Mouse (Mus musculus) urinary bladder, adult 18-20 months (tissue): ENCODE data around the gene Evpl.
"Not testable (repeated sequence)": the region's sequence is repeated elsewhere in the genome, so short reads cannot be mapped to it uniquely, and the experiment has no call there.

Source experiments
- DNase-seq, 2 experiments: peaks; one replicate each; pipeline ENCODE4 v3.0.0; 2022; ENCODE audit warnings: low spot score in 2 of 2, mixed read lengths in 2 of 2

The Evpl gene

DNA sequence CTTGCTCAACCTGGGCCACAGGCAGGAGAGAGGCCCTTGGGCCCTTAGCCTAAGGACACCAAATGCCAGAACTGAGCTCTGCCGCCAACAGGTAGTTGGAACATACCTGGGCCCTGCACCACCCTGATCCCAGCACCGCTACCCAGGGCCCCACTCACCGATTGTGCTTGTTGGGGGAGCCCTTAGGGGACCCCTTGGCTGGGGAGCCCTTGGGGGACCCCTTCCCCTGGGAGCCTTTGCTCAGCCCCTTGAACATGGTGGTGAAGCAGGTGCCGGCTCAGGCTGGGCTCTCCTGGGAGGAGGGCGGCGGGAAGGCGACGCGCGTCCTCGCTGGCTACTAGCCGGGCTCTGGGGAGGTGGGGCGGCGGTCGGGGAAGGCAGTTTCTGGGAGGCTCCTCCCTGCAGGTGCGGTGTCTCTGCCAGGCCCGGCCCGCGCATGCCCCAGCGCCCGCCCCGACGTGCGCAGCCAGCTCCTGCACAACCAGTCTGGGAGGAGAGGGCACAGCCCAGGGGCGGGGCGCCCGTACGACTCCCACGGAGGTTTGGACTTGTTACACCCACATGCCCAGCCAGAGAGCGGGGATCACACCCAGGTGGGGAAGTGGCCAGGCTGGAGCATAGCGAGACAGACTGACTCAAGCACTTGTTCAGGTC, at the start of gene Evpl:
Evpl (minus strand) TSS at position 336 of the 654 bp plus-strand sequence.
- peak; percentile 81 to 94 for DNase-seq

- DNase-seq: no peak
Observed at GRCm38 (mm10) chr11:116287351-116287750, 49.5 kb upstream of the Evpl start.

GRCm38 (mm10) chr11:116285770-116286191, 47.9 kb upstream of the Evpl start:
- no peak for DNase-seq

- no peak for DNase-seq
Observed at GRCm38 (mm10) chr11:116283982-116284381, 46.1 kb upstream of the Evpl start.

- no peak for DNase-seq
Observed at GRCm38 (mm10) chr11:116282912-116283521, 45.1 kb upstream of the Evpl start.

- no peak for DNase-seq
Observed at GRCm38 (mm10) chr11:116282089-116282488, 44.2 kb upstream of the Evpl start.

DNA sequence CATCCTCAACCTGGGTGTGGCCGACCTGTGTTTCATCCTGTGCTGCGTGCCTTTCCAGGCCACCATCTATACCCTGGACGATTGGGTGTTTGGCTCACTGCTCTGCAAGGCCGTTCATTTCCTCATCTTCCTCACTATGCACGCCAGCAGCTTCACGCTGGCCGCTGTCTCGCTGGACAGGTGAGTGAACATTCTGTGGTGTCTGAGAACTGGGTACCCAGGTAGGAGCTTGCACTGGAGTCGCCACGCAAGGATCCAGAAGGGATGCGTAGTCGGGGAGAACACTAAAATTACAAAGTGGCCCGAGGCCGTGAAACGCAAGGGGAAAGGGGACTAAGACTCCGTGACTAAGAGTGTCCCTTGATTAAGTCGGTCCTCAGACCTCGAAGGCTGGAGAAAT, 43.8 kb upstream of the Evpl start:
- no peak for DNase-seq

DNA sequence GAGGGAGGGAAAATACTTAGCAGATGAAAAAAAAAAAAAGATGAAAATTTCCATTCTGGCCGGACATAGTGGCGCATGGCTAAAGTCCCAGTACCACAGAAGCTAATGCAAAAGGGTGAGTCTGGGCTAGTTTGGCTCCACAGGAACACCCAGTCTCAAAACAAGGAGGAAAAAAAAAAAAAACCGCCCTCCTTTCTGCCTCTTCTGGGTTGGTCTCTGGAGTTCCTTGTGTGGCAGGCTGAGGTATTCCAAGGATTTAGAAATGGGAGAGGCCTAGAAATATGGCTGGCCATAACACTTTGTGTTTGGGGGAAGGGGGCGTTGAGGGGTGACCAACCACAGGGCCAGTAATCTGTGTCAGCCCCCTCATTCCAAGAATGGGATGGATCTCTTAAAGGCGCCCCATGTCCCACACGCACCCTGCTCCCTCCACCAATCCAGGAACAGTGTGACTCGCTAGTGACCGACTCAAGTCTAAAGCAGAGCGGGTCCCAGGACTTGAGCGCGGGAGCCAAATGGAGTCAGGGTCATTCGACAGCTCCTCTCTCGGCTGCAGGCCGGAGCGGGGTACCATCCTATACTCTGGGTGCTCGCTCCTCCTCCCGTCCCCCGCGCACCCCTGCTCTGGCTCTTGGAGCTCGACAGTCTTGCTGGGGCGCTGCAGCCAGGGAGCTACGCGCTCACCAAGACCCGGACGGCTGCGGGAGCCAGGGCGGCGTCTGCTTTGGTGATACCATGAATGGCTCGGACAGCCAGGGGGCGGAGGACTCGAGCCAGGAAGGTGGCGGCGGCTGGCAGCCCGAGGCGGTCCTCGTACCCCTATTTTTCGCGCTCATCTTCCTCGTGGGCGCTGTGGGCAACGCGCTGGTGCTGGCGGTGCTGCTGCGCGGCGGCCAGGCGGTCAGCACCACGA, 43.1 kb upstream of the Evpl start, which contains the start of gene Galr2:
Galr2 (plus strand) TSS at position 189 of the 913 bp plus-strand sequence.
- DNase-seq: no peak

DNA sequence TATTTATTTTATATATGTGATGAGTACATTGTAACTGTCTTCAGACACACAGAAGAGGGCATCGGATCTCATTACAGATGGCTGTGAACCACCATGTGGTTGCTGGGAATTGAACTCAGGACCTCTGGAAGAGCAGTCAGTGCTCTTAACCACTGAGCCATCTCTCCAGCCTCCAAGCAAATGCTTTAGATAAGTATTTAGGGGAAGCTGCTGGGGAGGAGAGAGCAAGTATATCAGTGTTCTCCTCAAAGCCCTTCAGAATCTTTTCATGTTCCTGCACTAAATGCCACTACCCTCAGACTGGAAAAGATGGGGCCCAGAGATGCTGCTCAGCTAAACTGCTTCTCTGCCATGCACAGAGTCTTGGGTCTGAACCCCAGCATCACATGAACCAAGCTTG, 39.3 kb upstream of the Evpl start:
- not testable (repeated sequence) for DNase-seq

DNA sequence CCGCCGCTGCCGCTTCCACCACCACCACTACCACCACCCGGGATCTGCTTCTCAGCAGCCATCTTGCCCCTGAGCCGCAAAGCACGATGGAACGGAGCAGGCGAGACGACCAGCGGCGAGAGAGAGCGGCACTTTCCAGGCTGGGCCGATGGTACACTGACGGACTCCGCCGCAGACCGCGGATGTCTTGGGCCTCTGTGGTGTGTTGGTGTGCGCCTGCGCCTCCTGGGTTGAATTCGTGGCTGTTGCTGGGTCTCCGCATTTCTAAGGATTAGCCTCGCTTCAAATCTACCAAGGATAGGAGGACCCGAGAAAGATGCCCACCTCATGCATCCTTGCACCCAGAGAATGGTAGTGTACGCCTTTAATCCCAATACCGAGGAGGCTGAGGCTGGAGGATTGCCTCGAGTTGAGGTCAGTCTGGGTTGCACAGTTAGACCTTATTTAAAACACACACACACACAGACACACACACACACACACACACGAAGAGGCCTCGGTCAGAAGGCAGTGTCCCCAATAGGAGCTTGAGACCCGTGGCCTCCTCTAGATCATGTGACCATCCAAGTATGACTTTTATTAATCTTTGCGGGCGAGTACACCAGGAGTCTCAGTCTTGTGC, 36.3 kb upstream of the Evpl start, which contains the start of gene Srp68:
Srp68 (minus strand) TSS at position 173 of the 622 bp plus-strand sequence.
- DNase-seq: peak; percentile 91

DNA sequence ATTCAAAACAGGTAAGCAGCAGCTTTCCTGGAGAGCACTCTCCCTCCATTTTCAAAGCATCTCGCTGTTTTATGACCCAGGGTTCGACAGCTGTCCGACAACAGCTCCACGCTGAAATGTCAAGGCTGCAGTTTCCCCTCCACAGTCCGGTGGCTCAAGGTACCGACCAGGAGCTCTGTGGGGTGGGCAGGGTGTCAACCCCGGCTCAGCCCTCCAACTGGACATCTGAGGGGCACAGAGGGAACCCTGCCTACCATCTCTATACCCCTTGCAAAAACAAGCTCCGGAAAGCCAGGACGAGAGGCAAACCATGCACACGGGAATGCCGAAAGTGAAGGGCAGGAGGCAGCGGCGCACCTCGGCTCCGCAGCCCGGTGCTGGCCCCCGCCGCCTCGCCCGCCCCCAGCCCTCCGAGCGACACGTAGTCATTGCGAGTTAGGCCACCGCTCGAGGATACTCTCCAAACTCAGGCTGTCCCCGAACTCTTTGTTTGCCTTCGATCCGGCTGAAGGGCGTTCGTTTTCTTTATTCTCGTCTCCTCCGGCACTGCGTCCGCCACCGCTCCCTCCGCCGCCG, 35.7 kb upstream of the Evpl start:
- DNase-seq: no peak

DNA sequence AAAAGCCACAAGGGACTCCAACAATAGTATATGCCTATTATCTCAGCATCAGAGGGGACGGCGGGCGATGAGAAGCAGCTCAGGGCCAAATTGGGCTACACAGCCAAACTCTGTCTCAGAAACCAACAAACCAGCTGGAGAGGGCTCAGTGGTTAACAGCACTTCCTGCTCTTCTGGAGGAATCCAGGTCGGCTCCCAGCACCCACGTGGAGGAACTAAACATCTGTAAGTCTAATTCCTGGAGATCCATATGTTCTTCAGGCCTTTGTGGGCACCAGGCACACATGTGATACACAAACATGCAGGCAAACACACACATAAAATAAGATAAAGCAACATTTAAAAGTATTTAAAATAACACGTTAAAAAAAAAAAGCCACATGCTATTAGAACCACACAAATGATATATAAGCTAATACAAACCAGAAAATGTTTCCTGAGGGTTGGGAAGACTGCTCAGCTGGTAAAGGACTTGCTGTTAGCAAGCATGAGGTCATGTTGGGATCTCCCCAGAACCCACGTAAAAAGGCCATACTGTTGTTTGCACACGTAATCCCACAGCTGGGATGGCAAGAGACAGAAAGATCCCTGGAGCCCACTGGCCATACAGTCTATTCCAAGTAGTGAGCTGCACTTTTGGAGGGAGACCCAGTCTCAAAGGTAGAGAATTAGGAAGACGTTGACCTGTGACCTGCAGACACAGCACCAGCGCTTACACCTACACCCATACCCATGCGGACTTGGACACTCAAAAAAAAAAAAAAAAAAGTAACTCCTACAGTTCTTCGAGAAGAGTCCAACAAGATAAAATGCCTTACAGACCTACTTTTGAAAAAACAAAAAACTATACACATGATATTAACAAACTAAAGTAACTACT, 35.0 kb upstream of the Evpl start:
- DNase-seq: no peak

DNA sequence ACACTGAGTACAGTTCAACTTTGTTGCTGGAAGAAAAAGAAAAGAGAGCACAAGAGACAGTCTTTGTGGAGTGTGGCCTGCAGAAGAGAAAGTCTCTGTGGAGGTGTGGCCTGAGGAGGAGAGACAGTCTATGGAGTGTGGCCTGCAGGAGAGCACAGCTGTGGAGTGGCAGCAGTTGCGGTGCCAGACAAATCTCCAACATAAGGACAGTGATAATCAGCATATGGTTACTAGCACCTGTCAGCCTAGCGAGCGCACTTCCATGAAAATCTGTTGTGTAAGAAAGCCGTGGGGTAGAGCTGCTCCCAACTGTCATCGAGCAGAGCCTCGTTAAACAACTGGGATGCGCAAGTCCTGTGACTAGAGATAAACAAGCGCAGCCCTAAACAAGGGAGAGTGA, 31.7 kb upstream of the Evpl start:
- no peak for DNase-seq

DNA sequence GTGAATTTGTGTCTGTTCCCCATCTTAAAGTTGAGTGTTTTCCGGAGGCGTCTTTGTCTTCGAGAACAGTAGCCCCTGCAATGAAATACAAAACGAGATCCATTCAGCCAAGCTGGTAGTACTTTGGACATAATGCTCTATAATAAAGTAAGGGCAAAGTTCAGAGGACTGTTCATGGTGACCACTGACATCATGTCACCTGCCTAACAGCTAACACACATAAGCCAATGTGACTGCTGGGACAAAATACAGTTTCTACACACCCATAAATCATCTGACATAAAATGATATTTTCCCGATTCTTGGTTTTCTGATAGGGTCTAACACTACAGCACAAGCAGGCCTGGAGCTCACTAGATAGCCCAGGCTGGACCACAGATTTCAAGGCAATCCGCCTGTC, 30.4 kb upstream of the Evpl start:
- no peak for DNase-seq

DNA sequence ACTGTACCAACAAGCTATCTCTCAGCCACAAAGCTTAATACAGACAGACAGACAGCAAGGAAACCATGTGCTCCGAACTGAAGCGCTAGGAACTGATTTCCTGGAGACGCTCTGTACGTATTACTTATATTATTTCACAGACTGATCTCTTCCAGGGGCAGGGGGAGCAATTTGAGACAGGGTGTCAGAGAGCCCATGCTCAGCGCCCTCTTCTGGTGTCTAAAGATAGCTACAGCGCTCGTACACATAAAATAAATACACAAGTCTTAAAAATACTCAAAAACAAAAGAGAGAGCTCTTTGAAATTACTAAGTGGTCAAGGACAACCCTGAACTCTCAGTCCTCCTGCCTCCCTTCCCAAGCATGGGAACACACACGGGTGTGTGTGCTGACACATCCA, 29.8 kb upstream of the Evpl start:
- no peak for DNase-seq

- DNase-seq: no peak
Observed at GRCm38 (mm10) chr11:116265850-116266249, 28.0 kb upstream of the Evpl start.

DNA sequence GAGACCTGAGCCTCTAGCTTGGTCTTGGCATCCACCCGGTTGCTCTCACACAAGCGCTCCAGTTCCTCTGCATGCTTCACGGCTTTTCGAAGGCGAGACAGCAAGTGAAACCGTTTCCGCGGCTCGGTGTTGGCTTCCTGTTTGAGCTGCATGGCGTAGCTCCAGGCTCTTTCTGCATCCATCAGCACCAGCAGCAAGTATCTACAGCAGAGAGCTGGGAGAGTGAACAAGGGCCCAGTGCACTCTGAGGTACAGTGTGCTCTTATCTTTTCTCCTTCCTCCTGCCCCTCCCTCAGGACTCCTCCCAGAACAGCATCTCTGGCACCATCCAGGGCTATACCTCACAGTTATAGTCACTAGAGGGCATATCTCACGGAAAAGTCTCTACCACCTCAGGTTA, 27.5 kb upstream of the Evpl start:
- no peak for DNase-seq

GRCm38 (mm10) chr11:116260259-116260658, 22.4 kb upstream of the Evpl start:
- DNase-seq: peak in 1 of 2 experiments; percentile 78

- DNase-seq: no peak
Observed at GRCm38 (mm10) chr11:116259461-116259860, 21.6 kb upstream of the Evpl start.

DNA sequence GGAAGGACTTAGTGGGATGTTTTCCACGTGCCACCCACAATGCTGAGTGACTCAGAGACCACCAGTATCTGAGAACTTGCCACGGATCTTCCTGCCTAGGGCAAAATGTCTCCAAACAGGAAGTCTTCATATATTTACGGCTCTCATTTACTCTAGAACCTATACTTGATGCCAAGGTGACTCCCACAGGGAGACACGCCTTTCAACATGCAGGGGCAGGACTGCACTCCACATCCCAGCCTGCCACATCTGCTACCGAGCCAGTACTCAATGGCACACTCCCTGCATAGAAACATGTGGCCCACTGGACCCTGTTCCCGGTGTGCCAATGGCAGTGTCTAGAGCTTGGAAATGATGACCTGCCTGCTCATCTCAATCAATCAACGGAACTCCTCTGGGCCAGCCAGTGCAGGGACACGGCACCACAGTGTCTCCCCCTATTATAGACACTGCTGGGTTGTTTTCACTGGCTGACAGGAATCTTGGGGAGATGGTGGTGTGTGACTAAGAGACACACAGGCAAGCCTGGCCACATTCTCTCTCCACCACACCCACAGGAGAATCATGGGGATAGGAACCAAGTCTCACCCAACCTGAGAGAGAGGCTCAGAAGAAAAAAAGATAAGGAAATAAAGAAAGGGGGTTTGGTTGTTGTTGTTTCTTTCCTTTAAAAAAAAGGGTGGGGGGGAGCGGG, 18.3 kb upstream of the Evpl start:
- DNase-seq: peak in 1 of 2 experiments; percentile 52
